Mouse (Mus musculus): ENCODE results near the gene 1520401A03Rik.

DNA sequence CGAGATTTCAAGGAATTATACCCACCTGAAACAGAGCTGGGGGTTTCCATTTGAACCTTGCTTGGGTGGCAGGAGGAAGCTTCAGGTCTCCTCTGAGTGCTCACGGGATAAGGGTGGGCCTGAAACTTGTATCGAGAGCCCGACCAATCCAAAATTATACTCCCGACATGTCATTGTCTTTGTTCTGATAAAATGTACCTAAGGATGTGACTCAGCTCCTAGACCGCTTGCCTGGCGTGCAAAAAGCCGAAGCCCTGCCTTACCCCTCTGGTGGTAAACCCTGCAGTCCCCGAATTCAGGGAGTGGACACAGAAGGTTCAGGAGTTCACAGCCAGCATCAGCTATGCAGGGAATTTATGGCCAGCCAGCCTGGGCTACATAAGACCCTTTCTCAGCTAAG is 42.2 kb downstream of the 1520401A03Rik start:
- TF ChIP-seq CTCF (IDR thresholded peaks at IDR 0.05; ENCODE audit: low read depth, low read length) (no peak), POLR2A (IDR thresholded peaks at IDR 0.05; ENCODE audit: borderline replicate concordance, low read depth, low read length) (no peak)
